Mouse (Mus musculus) layer of hippocampus, postnatal 36 days (tissue): ENCODE results near the gene Kcnj6. TPM values are rescaled to one million over a fixed set of nuclear protein-coding genes. Genes with fewer than 3 reads are reported as not detected.
A peak's percentile ranks its signal among the peaks of the same experiment; 100 is the strongest.
"Not testable (repeated sequence)": the region's sequence is repeated elsewhere in the genome, so short reads cannot be mapped to it uniquely, and the experiment has no call there.

Experiments used
- DNase-seq, 2 experiments: peaks; one replicate each; pipeline ENCODE4 v3.0.0; 2022
- total RNA-seq, 2 experiments: library from RNA; stranded (reverse); gene quantifications; 2 replicates each; pipeline ENCODE4 v1.2.3; 2021

Gene Kcnj6
- total RNA-seq, 2 experiments from 2014 or later = 121 to 135 TPM

GRCm38 (mm10) chr16:94845996-94846395, 151.5 kb downstream of the Kcnj6 start:
- DNase-seq = no peak

- no peak for DNase-seq
Observed at GRCm38 (mm10) chr16:94844769-94845168, 152.7 kb downstream of the Kcnj6 start.

GRCm38 (mm10) chr16:94839398-94839797, 158.1 kb downstream of the Kcnj6 start:
- no peak for DNase-seq

- no peak for DNase-seq
Observed at GRCm38 (mm10) chr16:94837881-94838280, 159.6 kb downstream of the Kcnj6 start.

GRCm38 (mm10) chr16:94834502-94834901, 163.0 kb downstream of the Kcnj6 start:
- no peak for DNase-seq

- DNase-seq = no peak
Observed at GRCm38 (mm10) chr16:94828166-94828565, 169.3 kb downstream of the Kcnj6 start.

GRCm38 (mm10) chr16:94827092-94827585, 170.4 kb downstream of the Kcnj6 start:
- DNase-seq = peak; percentile 32 to 34

GRCm38 (mm10) chr16:94825274-94825673, 172.2 kb downstream of the Kcnj6 start:
- DNase-seq = no peak

- no peak for DNase-seq
Observed at GRCm38 (mm10) chr16:94822611-94823010, 174.9 kb downstream of the Kcnj6 start.

GRCm38 (mm10) chr16:94821610-94822009, 175.9 kb downstream of the Kcnj6 start:
- peak; percentile 47 to 48 for DNase-seq

GRCm38 (mm10) chr16:94816391-94816790, 181.1 kb downstream of the Kcnj6 start:
- DNase-seq = peak in 1 of 2 experiments; percentile 35

- peak; percentile 74 to 78 for DNase-seq
Observed at GRCm38 (mm10) chr16:94815891-94816290, 181.6 kb downstream of the Kcnj6 start.

- DNase-seq = not testable (repeated sequence)
Observed at GRCm38 (mm10) chr16:94809286-94809685, 188.2 kb downstream of the Kcnj6 start.

- no peak for DNase-seq
Observed at GRCm38 (mm10) chr16:94798241-94798640, 199.3 kb downstream of the Kcnj6 start.

GRCm38 (mm10) chr16:94797366-94797765, 200.1 kb downstream of the Kcnj6 start:
- DNase-seq = no peak

- DNase-seq = no peak
Observed at GRCm38 (mm10) chr16:94793041-94793440, 204.5 kb downstream of the Kcnj6 start.

GRCm38 (mm10) chr16:94789958-94790357, 207.5 kb downstream of the Kcnj6 start:
- no peak for DNase-seq

- DNase-seq = no peak
Observed at GRCm38 (mm10) chr16:94788716-94789115, 208.8 kb downstream of the Kcnj6 start.

GRCm38 (mm10) chr16:94788165-94788564, 209.3 kb downstream of the Kcnj6 start:
- DNase-seq = peak; percentile 64 to 71

- no peak for DNase-seq
Observed at GRCm38 (mm10) chr16:94785873-94786272, 211.6 kb downstream of the Kcnj6 start.

- DNase-seq = no peak
Observed at GRCm38 (mm10) chr16:94783696-94784095, 213.8 kb downstream of the Kcnj6 start.

- peak; percentile 57 to 60 for DNase-seq
Observed at GRCm38 (mm10) chr16:94782110-94782946, 215.2 kb downstream of the Kcnj6 start.

GRCm38 (mm10) chr16:94773928-94774327, 223.6 kb downstream of the Kcnj6 start:
- no peak for DNase-seq

- no peak for DNase-seq
Observed at GRCm38 (mm10) chr16:94767606-94768005, 229.9 kb downstream of the Kcnj6 start.
